Mouse (Mus musculus) cerebellum, adult 11-12 months (tissue): ENCODE measurements around the gene March6.

ENCODE experiments used
- DNase-seq: peaks from one replicate; pipeline ENCODE4 v3.0.0; 2022

The March6 gene

DNA sequence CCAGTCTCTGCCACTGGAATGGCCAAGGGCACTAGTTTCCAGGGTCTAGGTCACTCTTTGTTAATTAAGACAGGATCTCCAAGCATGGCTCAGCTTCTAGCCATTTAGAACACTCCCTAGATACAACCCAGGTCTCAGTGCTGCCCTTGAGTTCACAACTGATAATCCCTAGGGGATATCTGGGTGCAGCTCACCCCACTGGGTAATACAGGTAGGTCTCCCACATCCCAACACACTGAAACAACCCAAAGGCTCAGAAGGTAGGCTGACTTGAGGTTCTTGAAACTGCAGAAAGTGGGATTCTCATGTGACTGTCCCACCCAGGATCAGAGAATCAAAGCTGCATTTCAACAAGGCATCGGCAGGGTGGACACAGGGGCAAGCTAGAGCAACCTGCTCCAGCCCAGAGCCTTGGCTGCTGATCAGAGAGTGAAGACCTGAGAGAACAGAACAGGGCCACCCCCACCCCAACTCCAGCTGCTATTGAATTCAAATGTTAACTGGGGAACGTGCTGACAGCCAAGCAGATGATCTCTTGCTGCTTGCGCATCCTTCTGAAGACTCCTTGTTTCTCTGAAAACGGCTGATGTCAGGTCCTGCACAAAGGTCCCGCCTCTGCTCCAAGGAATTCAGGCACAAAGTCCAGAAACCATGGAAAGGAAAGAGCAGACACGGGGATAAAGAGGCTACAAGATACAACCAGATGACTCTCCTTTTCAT lies 116.5 kb downstream of the March6 start:
- DNase-seq, result no peak

DNA sequence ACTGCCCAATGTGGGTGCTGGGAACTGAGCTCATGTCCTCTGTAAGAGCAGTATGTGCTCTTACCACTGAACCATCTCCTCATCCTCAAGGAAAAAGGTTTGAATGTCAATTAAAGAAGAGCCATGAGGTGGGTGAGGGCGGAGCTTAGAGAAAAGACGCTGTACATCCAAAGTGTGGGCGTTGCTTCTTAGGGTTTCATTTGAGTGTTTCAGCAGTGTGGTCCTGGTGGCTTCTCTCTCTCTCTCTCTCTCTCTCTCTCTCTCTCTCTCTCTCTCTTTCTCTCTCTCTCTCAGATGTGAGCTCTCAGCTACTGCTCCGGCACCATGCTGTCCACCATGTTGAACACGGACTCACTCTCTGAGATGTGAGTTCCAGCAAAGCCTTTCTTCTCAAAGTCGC lies 117.2 kb downstream of the March6 start:
- DNase-seq, result no peak

DNA sequence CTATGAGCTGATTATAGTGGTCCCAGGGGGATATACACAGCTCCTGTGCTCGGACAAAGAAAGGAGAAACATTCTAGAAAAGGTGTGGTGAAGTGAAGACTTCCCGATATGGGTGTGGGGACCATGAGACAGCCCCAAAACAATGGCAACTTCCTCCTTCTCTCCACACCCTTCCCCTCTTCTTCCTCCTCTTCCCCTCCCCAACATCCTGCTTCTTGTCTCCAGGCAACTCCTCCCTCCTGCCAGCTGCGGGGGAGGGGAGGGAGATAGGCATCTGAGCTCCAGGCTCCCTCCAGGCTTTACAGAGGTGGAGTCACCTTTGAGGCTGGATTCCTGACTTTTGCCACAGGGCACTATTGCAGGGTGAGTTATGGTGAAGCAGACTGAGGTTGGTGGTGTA lies 117.9 kb downstream of the March6 start:
- no peak for DNase-seq

DNA sequence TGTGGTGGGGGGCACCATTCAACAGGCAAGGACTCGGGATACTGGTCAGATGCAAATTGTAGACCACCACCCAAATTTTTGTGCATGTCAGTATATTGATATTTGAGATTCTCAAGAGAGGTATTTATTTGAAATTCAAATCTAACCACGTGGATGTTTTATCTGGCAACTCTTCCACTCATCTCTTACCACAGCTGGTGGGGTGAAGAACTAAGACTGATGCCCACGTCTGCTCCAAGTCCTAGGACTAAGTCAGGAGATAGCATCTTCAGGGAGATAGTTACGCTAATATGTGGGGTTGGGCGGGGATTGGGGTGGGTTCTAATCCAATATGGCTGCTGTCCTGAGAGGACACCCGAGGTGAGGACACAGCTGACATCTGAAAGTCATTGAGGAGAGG lies 118.4 kb downstream of the March6 start:
- no peak for DNase-seq

DNA sequence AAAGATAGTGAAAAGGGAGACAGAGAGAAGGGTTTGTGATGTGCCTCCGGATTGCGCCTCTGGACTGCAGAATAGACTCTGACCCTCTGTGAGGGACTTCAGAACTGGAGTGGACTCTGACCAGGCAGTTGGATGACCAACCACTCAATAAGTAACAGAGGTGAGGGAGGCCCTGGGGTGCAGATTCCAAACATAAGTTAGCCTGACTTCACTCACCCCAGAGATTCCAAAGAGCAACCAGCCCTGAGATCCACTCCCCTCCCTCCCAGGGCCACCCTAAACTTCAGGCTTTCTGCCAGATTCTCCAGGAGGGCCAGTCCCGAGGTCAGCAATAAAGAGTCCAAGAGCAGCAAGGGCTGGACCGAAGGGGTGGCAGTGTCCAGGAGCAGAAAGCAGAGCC lies 123.4 kb downstream of the March6 start:
- DNase-seq, result no peak

DNA sequence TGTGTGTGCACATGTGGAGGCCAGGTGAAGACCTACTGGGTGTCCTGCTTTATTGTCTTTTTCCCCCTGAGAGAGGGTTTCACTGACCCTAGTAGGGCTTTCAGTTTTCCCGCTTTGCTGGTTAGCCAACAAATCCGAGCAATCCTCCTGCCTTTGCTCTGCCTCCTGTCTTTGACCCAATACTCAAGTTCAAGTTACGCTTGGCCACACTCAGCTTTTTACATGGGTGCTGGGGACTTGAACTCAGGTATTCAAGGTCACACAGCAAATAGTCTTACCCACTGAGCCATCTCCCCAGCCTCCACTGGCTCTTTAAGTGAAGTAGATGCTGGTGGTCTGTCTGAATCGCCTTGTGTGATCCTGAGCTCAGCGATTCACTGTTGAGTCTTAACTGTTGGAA lies 124.0 kb downstream of the March6 start:
- no peak for DNase-seq
